Mouse (Mus musculus) left cerebral cortex, postnatal 10 days (tissue): ENCODE measurements around the gene Apol9b. TPM values are rescaled to one million over a fixed set of nuclear protein-coding genes. Genes with fewer than 3 reads are reported as not detected.
"Not testable (repeated sequence)": the region's sequence is repeated elsewhere in the genome, so short reads cannot be mapped to it uniquely, and the experiment has no call there.

Experiments used
- DNase-seq, 2 experiments: peaks; one replicate each; pipeline ENCODE4 v3.0.0; 2021 to 2022; ENCODE audit warnings: low spot score in 2 of 2, mixed read lengths in 1 of 2; ENCODE audit errors: extremely low spot score in 1 of 2
- intact Hi-C: fragments of 180-260 bp; cut with DNase I; formaldehyde crosslinking; loops from one replicate; pipeline ENCODE4 v1.15.1; 2025
- total RNA-seq, 2 experiments: library from RNA; stranded (reverse); gene quantifications; 2 replicates each; pipeline ENCODE4 v1.2.3; 2021

Gene Apol9b
- total RNA-seq, 2 experiments from 2014 or later = 0.30 TPM; not detected in 1

- DNase-seq, intact Hi-C loops: not testable (repeated sequence)
These were observed 12.7 kb downstream of the Apol9b start for GRCm38 (mm10) chr15:77741556-77741955.

GRCm38 (mm10) chr15:77744632-77745031 lies 15.8 kb downstream of the Apol9b start:
- no peak for DNase-seq

GRCm38 (mm10) chr15:77745081-77745480 lies 16.2 kb downstream of the Apol9b start:
- intact Hi-C loops = no loop called here
- no peak for DNase-seq

More at GRCm38 (mm10) chr15:77744632-77745031, 15.8 kb downstream of the Apol9b start:
- intact Hi-C loops = no loop called here

- no peak for DNase-seq
- intact Hi-C loops = no loop called here
These were observed 17.5 kb downstream of the Apol9b start for GRCm38 (mm10) chr15:77746326-77746725.

GRCm38 (mm10) chr15:77748414-77748813 lies 19.6 kb downstream of the Apol9b start:
- intact Hi-C loops = no loop called here
- no peak for DNase-seq

- intact Hi-C loops = no loop called here
- no peak for DNase-seq
These were observed 20.9 kb downstream of the Apol9b start for GRCm38 (mm10) chr15:77749717-77750116.

GRCm38 (mm10) chr15:77750461-77750860 lies 21.6 kb downstream of the Apol9b start:
- intact Hi-C loops = no loop called here
- DNase-seq = no peak

- DNase-seq = no peak
- intact Hi-C loops = no loop called here
These were observed 23.6 kb downstream of the Apol9b start for GRCm38 (mm10) chr15:77752443-77752842.

GRCm38 (mm10) chr15:77755132-77755531 lies 26.3 kb downstream of the Apol9b start:
- DNase-seq = no peak
- intact Hi-C loops = no loop called here

GRCm38 (mm10) chr15:77756081-77756480 lies 27.2 kb downstream of the Apol9b start:
- intact Hi-C loops = no loop called here
- DNase-seq = no peak

- peak; percentile 46 to 63 for DNase-seq
- intact Hi-C loops = no loop called here
These were observed 28.0 kb downstream of the Apol9b start, which contains the start of gene Apol8 for GRCm38 (mm10) chr15:77756848-77757247. TSS of gene Apol8 (minus strand) at chr15:77757003.

GRCm38 (mm10) chr15:77757586-77758226 lies 28.9 kb downstream of the Apol9b start:
- no peak for DNase-seq
- intact Hi-C loops = no loop called here

GRCm38 (mm10) chr15:77760037-77760436 lies 31.2 kb downstream of the Apol9b start:
- no peak for DNase-seq
- intact Hi-C loops = no loop called here

GRCm38 (mm10) chr15:77761083-77761482 lies 32.2 kb downstream of the Apol9b start:
- no peak for DNase-seq
- intact Hi-C loops = no loop called here

- DNase-seq = peak in 1 of 2 experiments; percentile 70
- intact Hi-C loops = no loop called here
These were observed 32.9 kb downstream of the Apol9b start for GRCm38 (mm10) chr15:77761561-77762380.

GRCm38 (mm10) chr15:77763050-77763449 lies 34.2 kb downstream of the Apol9b start:
- no peak for DNase-seq
- intact Hi-C loops = no loop called here

- DNase-seq = no peak
- intact Hi-C loops = no loop called here
These were observed 34.9 kb downstream of the Apol9b start for GRCm38 (mm10) chr15:77763702-77764101.

GRCm38 (mm10) chr15:77764391-77765006 lies 35.7 kb downstream of the Apol9b start:
- peak in 1 of 2 experiments; percentile 66 for DNase-seq
- intact Hi-C loops = no loop called here

- intact Hi-C loops = no loop called here
- DNase-seq = no peak
These were observed 36.8 kb downstream of the Apol9b start for GRCm38 (mm10) chr15:77765484-77766093.
